Mouse (Mus musculus) heart, embryonic 15.5 days (tissue): ENCODE results near the gene Tmem140. TPM values are rescaled to one million over a fixed set of nuclear protein-coding genes. Genes with fewer than 3 reads are reported as not detected.
A peak's percentile ranks its signal among the peaks of the same experiment; 100 is the strongest.

ENCODE experiments used
- ATAC-seq: fragments of 200-750 bp; cut with Nextera tagmentation; replicated peaks from 2 replicates; pipeline ENCODE4 v1.8.0; 2017; ENCODE audit warnings: low read depth, moderate TSS enrichment; ENCODE audit not compliant: insufficient number of reproducible peaks, insufficient read depth, low FRiP score
- H3K27ac ChIP-seq: fragments of 300-500 bp; sonication (generic); 2 replicates; pipeline ENCODE4 v1.5.1; 2015; ENCODE audit warnings: mild to moderate bottlenecking, inconsistent platforms
- H3K27me3 ChIP-seq: fragments of 300-500 bp; sonication (generic); 2 replicates; pipeline ENCODE4 v1.6.1; 2015; ENCODE audit warnings: inconsistent platforms
- H3K36me3 ChIP-seq: fragments of 300-500 bp; sonication (generic); 2 replicates; pipeline ENCODE4 v1.6.1; 2015; ENCODE audit warnings: mild to moderate bottlenecking, inconsistent platforms
- H3K4me1 ChIP-seq: fragments of 300-500 bp; sonication (generic); replicated peaks from 2 replicates; pipeline ENCODE4 v1.6.1; 2015; ENCODE audit warnings: inconsistent platforms
- H3K4me2 ChIP-seq: fragments of 300-500 bp; sonication (generic); 2 replicates; pipeline ENCODE4 v1.6.1; 2015; ENCODE audit warnings: inconsistent platforms, mild to moderate bottlenecking, moderate library complexity
- H3K4me3 ChIP-seq: fragments of 300-500 bp; sonication (generic); 2 replicates; pipeline ENCODE4 v1.5.1; 2015; ENCODE audit warnings: mild to moderate bottlenecking, inconsistent platforms
- H3K9ac ChIP-seq: fragments of 300-500 bp; sonication (generic); 2 replicates; pipeline ENCODE4 v1.6.1; 2015; ENCODE audit warnings: mild to moderate bottlenecking, inconsistent platforms
- H3K9me3 ChIP-seq: fragments of 300-500 bp; sonication (generic); replicated peaks from 2 replicates; pipeline ENCODE4 v1.6.1; 2016; ENCODE audit warnings: inconsistent platforms
- WGBS: fragments of 180-500 bp; shearing (Covaris S2); methylation state at CpG from one replicate; pipeline ENCODE4 v1.1.7; 2015; ENCODE audit warnings: mixed read lengths; 5-methylcytosine and 5-hydroxymethylcytosine counted together
- polyA plus RNA-seq: library from polyadenylated mRNA; unstranded; fragments of >200 nt; fragmentation: Nextera tagmentation; extraction: Ambion mirVana; gene quantifications from 2 replicates; pipeline ENCODE4 v1.2.1, GENCODE M21; 2015

The Tmem140 gene
- polyA plus RNA-seq, 1 experiment from 2014 or later, result 1.4 TPM

DNA sequence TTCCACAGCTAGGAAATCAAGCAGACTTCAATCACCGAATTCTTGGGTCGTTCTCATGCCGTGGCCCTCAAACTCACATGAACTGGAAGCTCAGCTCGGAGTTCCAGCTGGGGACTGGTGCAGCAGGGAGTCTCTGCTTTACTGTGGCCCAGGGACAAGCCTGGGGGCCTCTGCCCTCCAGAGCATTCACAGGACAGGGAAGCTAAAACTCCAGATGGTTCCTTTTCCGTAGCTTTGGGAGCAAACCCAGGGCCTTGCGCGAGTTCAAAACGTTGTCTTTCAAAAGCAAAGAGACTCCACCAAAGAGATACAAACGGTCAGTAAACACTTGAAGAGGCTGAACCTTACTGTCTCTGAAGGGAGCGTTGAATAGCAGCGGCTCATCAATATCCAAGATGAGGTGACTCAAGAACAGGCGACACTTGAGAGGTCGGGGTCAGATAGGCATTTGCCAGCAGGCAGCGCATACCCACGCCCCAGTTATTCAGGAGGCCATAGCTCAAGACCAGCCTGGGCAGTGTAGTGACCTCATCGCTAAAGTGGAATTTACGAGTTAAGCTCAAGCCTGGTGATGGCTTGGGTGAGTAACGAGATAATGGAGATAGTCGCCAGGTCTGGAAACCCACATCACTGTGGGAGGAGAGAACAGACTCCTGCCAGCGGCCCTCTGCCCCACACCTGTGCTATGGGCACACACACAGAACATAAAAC is 5.7 kb downstream of the Tmem140 start:
- no peak for ATAC-seq
- H3K9ac ChIP-seq, result no peak overlapping the region
- H3K27ac ChIP-seq, result peak overlapping the region; percentile 28; the same call in 1 of the 2 replicates
- no peaks in the 10 kb centered on the region for H3K9me3 ChIP-seq
- no peaks in the 10 kb centered on the region for H3K27me3 ChIP-seq
- no peaks in the 10 kb centered on the region for H3K36me3 ChIP-seq
- H3K4me2 ChIP-seq, result no peak overlapping the region
- H3K4me1 ChIP-seq, result peaks cover 47% of the 10 kb centered on the region
- WGBS, result 72% methylated on average over 20 of the region's 20 CpGs
- H3K4me3 ChIP-seq, result no peak overlapping the region

- Histone ChIP-seq H3K9me3 (no peaks in the 10 kb centered on the region), H3K4me1 (peaks cover 49% of the 10 kb centered on the region), H3K4me2 (no peak overlapping the region), H3K9ac (no peak overlapping the region), H3K27me3 (no peaks in the 10 kb centered on the region), H3K27ac (peak overlapping the region; percentile 53; the same call in 1 of the 2 replicates), H3K36me3 (no peaks in the 10 kb centered on the region), H3K4me3 (no peak overlapping the region)
- 0 out of 2 replicates have a peak, but pooled peaks have one; percentile 41 for ATAC-seq
- WGBS, result 41% methylated on average over 13 of the region's 13 CpGs
Observed at GRCm38 (mm10) chr6:34869225-34869915, 6.4 kb downstream of the Tmem140 start.

DNA sequence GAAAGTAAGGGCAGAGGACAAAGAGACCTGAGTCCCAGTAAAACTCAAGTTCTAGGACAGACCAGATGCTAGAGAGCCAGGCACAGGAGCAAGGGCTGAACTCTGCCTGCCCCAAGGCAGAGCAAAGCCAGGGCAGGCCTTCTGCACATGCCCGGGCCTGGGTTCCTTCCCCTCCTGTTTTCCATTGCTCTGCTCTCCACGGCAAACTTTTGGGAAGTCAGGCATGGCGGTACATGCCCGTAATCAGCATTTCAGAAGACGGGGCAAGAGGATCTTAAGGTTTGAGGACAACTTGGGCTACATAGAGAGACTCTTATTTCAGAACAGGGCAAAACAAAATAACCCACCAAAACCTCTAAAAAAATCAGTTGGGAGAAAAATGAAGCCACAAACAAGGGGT is 7.2 kb downstream of the Tmem140 start:
- no peak for ATAC-seq
- peaks cover 55% of the 10 kb centered on the region for H3K4me1 ChIP-seq
- no peaks in the 10 kb centered on the region for H3K36me3 ChIP-seq
- WGBS, result 83% methylated on average over 5 of the region's 5 CpGs
- no peak overlapping the region for H3K9ac ChIP-seq
- H3K27ac ChIP-seq, result peak overlapping the region; percentile 53; the same call in 1 of the 2 replicates
- H3K4me3 ChIP-seq, result no peak overlapping the region
- H3K27me3 ChIP-seq, result no peaks in the 10 kb centered on the region
- H3K4me2 ChIP-seq, result no peak overlapping the region
- no peaks in the 10 kb centered on the region for H3K9me3 ChIP-seq

DNA sequence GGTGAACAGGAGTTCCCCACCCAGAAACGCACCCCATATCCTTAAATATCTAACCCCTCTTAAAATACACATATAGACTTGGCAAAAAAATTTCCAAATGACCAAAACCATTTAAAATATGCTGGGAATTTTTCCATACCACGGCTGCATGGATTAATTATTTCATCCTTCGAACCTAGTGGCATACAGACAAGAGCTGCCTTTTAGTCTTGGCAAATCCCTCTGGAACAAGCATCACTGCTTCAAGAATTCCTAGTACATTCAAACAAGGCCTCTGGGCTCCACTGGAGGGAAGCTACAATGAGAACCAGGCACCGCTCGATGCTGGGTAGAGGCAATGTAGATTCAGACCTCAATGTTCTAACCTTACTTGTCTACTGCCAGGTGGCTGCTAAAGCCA is 7.8 kb downstream of the Tmem140 start:
- no peak overlapping the region for H3K27ac ChIP-seq
- 72% methylated on average over 5 of the region's 5 CpGs for WGBS
- H3K9ac ChIP-seq, result no peak overlapping the region
- no peak overlapping the region for H3K4me2 ChIP-seq
- no peak overlapping the region for H3K4me3 ChIP-seq
- ATAC-seq, result no peak
- H3K4me1 ChIP-seq, result peaks cover 55% of the 10 kb centered on the region
- no peaks in the 10 kb centered on the region for H3K27me3 ChIP-seq
- H3K9me3 ChIP-seq, result no peaks in the 10 kb centered on the region
- H3K36me3 ChIP-seq, result no peaks in the 10 kb centered on the region

DNA sequence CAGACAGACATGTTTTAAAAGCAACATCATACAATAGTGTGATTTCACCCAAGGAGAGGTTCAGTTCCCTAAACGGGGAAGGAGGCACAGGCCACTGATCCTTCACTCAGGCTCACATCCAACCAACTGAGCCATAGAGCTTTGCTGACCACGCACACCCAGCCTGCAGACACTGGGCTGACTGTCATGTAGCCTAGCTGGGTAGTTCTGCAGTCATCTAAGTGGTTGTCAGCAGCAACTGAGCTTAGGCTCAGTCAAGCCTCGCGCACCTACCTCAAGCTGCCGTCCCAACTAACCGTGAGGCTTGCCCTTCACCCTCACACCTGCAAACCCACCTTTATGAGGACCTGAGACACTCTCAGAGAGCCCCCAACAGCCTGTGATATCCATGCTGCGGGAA is 9.0 kb downstream of the Tmem140 start:
- no peaks in the 10 kb centered on the region for H3K9me3 ChIP-seq
- peaks cover 59% of the 10 kb centered on the region for H3K4me1 ChIP-seq
- no peaks in the 10 kb centered on the region for H3K27me3 ChIP-seq
- H3K9ac ChIP-seq, result no peak overlapping the region
- no peak for ATAC-seq
- H3K27ac ChIP-seq, result no peak overlapping the region
- H3K4me3 ChIP-seq, result no peak overlapping the region
- no peak overlapping the region for H3K4me2 ChIP-seq
- WGBS, result 84% methylated on average over 7 of the region's 7 CpGs
- no peaks in the 10 kb centered on the region for H3K36me3 ChIP-seq

GRCm38 (mm10) chr6:34872871-34873270 is 9.9 kb downstream of the Tmem140 start:
- Histone ChIP-seq H3K4me3 (no peak overlapping the region), H3K9me3 (no peaks in the 10 kb centered on the region), H3K4me2 (no peak overlapping the region), H3K27me3 (no peaks in the 10 kb centered on the region), H3K4me1 (peaks cover 59% of the 10 kb centered on the region), H3K9ac (no peak overlapping the region), H3K27ac (no peak overlapping the region), H3K36me3 (no peaks in the 10 kb centered on the region)
- 81% methylated on average over 10 of the region's 10 CpGs for WGBS
- no peak for ATAC-seq

DNA sequence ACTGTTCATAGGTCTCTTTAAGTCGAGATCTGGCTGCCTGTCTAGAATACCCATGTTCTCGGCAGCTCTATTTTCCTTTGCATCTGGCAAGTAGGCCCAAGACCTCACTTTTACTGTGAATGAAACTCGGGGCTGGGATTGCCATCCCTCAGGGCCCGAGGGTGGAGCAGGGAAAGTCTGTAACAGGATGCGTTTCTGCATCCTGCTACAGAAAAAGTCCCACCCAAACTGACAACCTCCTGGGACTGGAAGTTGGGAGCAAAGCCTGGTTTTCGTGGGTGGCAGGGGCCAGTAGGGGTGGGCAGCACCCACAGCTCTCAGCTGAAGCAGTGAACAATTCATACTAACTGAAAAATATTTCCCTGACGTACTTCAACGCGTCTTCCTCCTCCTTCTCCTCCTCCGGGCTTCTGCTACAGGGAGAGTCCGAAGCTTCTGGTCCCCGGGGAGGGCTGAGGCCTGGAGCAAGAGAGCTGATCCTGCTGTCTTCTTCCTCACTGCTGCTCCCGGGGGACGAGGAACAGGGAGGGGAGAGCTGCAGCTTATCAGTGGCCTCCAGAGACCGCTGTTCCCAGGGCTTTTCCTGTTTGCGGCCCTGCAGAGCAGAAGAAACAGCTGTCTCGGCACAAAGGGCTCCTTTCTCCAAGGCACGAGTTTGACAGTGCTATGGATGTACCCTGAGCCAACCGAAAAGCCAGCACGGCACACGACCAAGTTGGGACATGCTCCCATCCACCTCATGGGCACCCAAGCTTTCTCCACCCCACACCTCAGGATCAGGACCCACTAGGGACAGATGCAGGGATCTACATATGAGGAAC is 11.4 kb downstream of the Tmem140 start:
- H3K4me3 ChIP-seq, result no peak overlapping the region
- H3K4me2 ChIP-seq, result peak overlapping the region; percentile 2; the same call in 1 of the 2 replicates
- H3K36me3 ChIP-seq, result no peaks in the 10 kb centered on the region
- ATAC-seq, result no peak
- peak overlapping the region; percentile 23; the same call in 1 of the 2 replicates for H3K9ac ChIP-seq
- H3K27ac ChIP-seq, result peak overlapping the region; percentile 94
- no peaks in the 10 kb centered on the region for H3K27me3 ChIP-seq
- H3K4me1 ChIP-seq, result peaks cover 63% of the 10 kb centered on the region
- WGBS, result 36% methylated on average over 21 of the region's 21 CpGs
- H3K9me3 ChIP-seq, result no peaks in the 10 kb centered on the region

GRCm38 (mm10) chr6:34875268-34875761 is 12.4 kb downstream of the Tmem140 start:
- WGBS, result 76% methylated on average over 15 of the region's 15 CpGs
- Histone ChIP-seq H3K27me3 (no peaks in the 10 kb centered on the region), H3K9ac (no peak overlapping the region), H3K4me1 (peaks cover 53% of the 10 kb centered on the region), H3K4me3 (no peak overlapping the region), H3K27ac (peak overlapping the region; percentile 94), H3K9me3 (no peaks in the 10 kb centered on the region), H3K36me3 (peaks cover 2% of the 10 kb centered on the region; the same call in 1 of the 2 replicates), H3K4me2 (peak overlapping the region; percentile 14; the same call in 1 of the 2 replicates)
- no peak for ATAC-seq

- Histone ChIP-seq H3K36me3 (peaks cover 10% of the 10 kb centered on the region; the same call in 1 of the 2 replicates), H3K4me2 (peak overlapping the region; percentile 58), H3K9ac (peak overlapping the region; percentile 85; the same call in 1 of the 2 replicates), H3K9me3 (no peaks in the 10 kb centered on the region), H3K27ac (peak overlapping the region; percentile 94), H3K27me3 (no peaks in the 10 kb centered on the region), H3K4me3 (no peak overlapping the region), H3K4me1 (peaks cover 49% of the 10 kb centered on the region)
- ATAC-seq, result no peak
- 32% methylated on average over 12 of the region's 12 CpGs for WGBS
Observed at GRCm38 (mm10) chr6:34875966-34876834, 13.3 kb downstream of the Tmem140 start.

DNA sequence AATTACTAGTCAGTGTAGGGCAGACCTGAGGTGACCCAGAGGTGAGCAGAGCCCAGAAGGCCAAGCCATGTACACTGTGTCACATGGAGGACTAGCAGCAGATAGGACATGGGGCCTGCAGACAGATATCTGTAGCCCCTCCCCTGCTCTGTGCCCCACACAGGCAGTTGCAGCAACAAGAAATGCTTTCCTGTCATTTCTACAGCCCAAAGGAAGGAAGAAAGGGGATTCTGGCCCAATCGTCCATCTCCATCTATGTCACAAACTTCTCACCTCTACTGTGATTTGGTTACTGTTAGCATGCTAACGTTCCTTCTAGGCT is 13.8 kb downstream of the Tmem140 start:
- WGBS, result 8% methylated on average over 2 of the region's 2 CpGs
- Histone ChIP-seq H3K9me3 (no peaks in the 10 kb centered on the region), H3K9ac (peak overlapping the region; percentile 85), H3K27ac (peak overlapping the region; percentile 94), H3K36me3 (peaks cover 10% of the 10 kb centered on the region; the same call in 1 of the 2 replicates), H3K4me1 (peaks cover 49% of the 10 kb centered on the region), H3K4me2 (peak overlapping the region; percentile 58), H3K4me3 (peak overlapping the region; percentile 76), H3K27me3 (no peaks in the 10 kb centered on the region)
- ATAC-seq, result no peak; the same call in 1 of the 2 replicates
